Mouse (Mus musculus) embryonic facial prominence, embryonic 11.5 days (tissue): ENCODE data around the gene Zc3h10. TPM values are rescaled to one million over a fixed set of nuclear protein-coding genes. Genes with fewer than 3 reads are reported as not detected.
"Not testable (repeated sequence)": the region's sequence is repeated elsewhere in the genome, so short reads cannot be mapped to it uniquely, and the experiment has no call there.

Source experiments
- ATAC-seq: fragments of 200-750 bp; cut with Nextera tagmentation; replicated peaks from 2 replicates; pipeline ENCODE4 v1.8.0; 2017; ENCODE audit warnings: low read depth; ENCODE audit not compliant: insufficient number of reproducible peaks, low FRiP score, low TSS enrichment
- DNase-seq: peaks from one replicate; pipeline ENCODE4 v3.0.0-alpha.2; 2015; ENCODE audit warnings: low spot score
- H3K27ac ChIP-seq: fragments of 300-500 bp; sonication (generic); replicated peaks from 2 replicates; pipeline ENCODE4 v1.5.1; 2014; ENCODE audit warnings: mild to moderate bottlenecking, low read depth, low read length, control low read depth
- H3K27me3 ChIP-seq: fragments of 300-500 bp; sonication (generic); 2 replicates; pipeline ENCODE4 v1.6.1; 2014; ENCODE audit warnings: mild to moderate bottlenecking, low read length, moderate library complexity, mixed read lengths; ENCODE audit not compliant: control insufficient read depth, insufficient read depth
- H3K36me3 ChIP-seq: fragments of 300-500 bp; sonication (generic); replicated peaks from 2 replicates; pipeline ENCODE4 v1.6.1; 2014; ENCODE audit warnings: low read depth, mild to moderate bottlenecking, low read length, moderate library complexity, mixed read lengths; ENCODE audit not compliant: control insufficient read depth, insufficient read depth
- H3K4me1 ChIP-seq: fragments of 300-500 bp; sonication (generic); 2 replicates; pipeline ENCODE4 v1.6.1; 2014; ENCODE audit warnings: low read length, mixed read lengths; ENCODE audit not compliant: control insufficient read depth, insufficient read depth
- H3K4me2 ChIP-seq: fragments of 300-500 bp; sonication (generic); 2 replicates; pipeline ENCODE4 v1.6.1; 2014; ENCODE audit warnings: low read depth, mild to moderate bottlenecking, control low read depth, low read length, moderate library complexity
- H3K4me3 ChIP-seq: fragments of 300-500 bp; sonication (generic); 2 replicates; pipeline ENCODE4 v1.5.1; 2014; ENCODE audit warnings: low read depth, low read length, control low read depth
- H3K9ac ChIP-seq: fragments of 300-500 bp; sonication (generic); replicated peaks from 2 replicates; pipeline ENCODE4 v1.6.1; 2014; ENCODE audit warnings: mild to moderate bottlenecking, control low read depth, low read length
- H3K9me3 ChIP-seq: fragments of 300-500 bp; sonication (generic); replicated peaks from 2 replicates; pipeline ENCODE4 v1.6.1; 2016; ENCODE audit warnings: mild to moderate bottlenecking, low read length, inconsistent platforms, mixed read lengths; ENCODE audit not compliant: control insufficient read depth
- WGBS: fragments of 180-500 bp; shearing (Covaris S2); extraction: QIAGEN DNeasy Blood & Tissue Kit; methylation state at CpG from one replicate; pipeline ENCODE4 v1.1.7; 2014; 5-methylcytosine and 5-hydroxymethylcytosine counted together
- polyA plus RNA-seq: library from polyadenylated mRNA; unstranded; fragments of >200 nt; fragmentation: Nextera tagmentation; extraction: Ambion mirVana; gene quantifications from 2 replicates; pipeline ENCODE4 v1.2.1, GENCODE M21; 2014

Gene Zc3h10
- polyA plus RNA-seq, 1 experiment from 2014 or later: 15.0 TPM

DNA sequence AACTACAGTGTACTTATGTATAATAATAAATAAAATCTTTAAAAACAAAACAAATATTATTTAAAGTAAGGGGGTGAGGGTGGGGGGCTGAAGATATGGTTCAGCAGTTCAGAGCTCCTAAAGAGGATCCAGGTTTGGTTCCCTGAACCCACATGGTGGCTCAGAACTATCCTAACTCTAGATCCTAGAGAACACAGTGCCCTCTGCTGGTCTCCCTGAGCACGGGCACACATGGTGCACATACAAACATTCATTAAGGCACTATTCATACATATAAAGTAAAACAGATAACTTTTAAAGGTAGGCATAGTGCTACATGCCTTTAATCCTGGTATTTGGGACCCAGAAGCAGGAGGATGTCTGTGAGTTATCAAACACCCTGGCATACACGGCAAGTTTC lies 27.5 kb upstream of the Zc3h10 start:
- H3K4me2 ChIP-seq: no peak overlapping the region
- no peak overlapping the region for H3K4me3 ChIP-seq
- H3K4me1 ChIP-seq: no peaks in the 10 kb centered on the region
- H3K36me3 ChIP-seq: no peaks in the 10 kb centered on the region
- no peaks in the 10 kb centered on the region for H3K27me3 ChIP-seq
- WGBS: 93% methylated on average over 2 of the region's 2 CpGs
- H3K9ac ChIP-seq: no peak overlapping the region
- ATAC-seq (no peak), DNase-seq (no peak)
- no peaks in the 10 kb centered on the region for H3K9me3 ChIP-seq
- no peak overlapping the region for H3K27ac ChIP-seq

GRCm38 (mm10) chr10:128565788-128566531 lies 18.4 kb upstream of the Zc3h10 start, which contains the start of gene Pa2g4:
TSS of gene Pa2g4 (minus strand) at chr10:128565987.
- H3K4me3 ChIP-seq: peak within 1 kb of the TSS; percentile 94
- H3K9ac ChIP-seq: peak within 1 kb of the TSS; percentile 94
- H3K27me3 ChIP-seq: no peaks in the 10 kb centered on the region
- WGBS: under 1% methylated on average over 58 of the region's 58 CpGs
- DNase-seq: peak; percentile 100
- peaks cover 4% of the 10 kb centered on the region for H3K36me3 ChIP-seq
- peak within 1 kb of the TSS; percentile 85 for H3K27ac ChIP-seq
- peak within 1 kb of the TSS; percentile 90 for H3K4me2 ChIP-seq
- H3K4me1 ChIP-seq: 0 out of 2 replicates have a peak, but pooled peaks cover 3% of the 10 kb centered on the region
- peak; percentile 99 for ATAC-seq
- no peaks in the 10 kb centered on the region for H3K9me3 ChIP-seq

DNA sequence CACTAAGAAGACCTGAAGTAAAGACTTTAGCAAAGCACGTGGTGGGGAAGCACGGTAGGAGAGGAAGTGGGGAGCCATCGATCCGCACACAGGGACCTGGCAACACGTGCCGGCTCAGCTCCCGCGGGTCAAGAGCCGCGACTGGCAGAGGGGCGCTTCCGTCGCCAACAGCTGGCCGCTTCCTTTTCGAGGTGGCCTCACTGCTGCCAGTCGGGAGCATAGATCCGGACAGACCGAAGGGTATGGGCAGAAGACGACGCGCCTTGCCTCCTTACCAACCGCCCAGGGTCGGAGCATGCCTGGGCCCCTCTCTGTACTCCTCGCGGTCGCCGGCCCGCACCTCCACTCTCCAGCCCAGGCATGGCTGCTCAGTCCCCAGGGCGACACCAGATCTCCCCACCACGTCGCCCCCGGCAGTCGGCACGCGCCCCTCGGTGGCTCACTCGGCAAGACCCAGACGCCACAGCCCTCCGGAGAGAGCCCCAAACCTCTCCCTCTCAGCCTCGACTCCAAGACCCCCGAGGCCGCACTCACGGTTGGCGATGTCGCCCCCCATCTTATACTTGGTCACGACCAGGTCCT lies 17.7 kb upstream of the Zc3h10 start:
- Histone ChIP-seq H3K27me3 (no peaks in the 10 kb centered on the region), H3K27ac (peak overlapping the region; percentile 85), H3K4me1 (0 out of 2 replicates have a peak, but pooled peaks cover 3% of the 10 kb centered on the region), H3K9ac (peak overlapping the region; percentile 94), H3K4me3 (peak overlapping the region; percentile 94), H3K4me2 (peak overlapping the region; percentile 90), H3K36me3 (peaks cover 6% of the 10 kb centered on the region), H3K9me3 (no peaks in the 10 kb centered on the region)
- 0% methylated on average over 46 of the region's 46 CpGs for WGBS
- DNase-seq (peak; percentile 45), ATAC-seq (peak; percentile 50)

- no peaks in the 10 kb centered on the region for H3K9me3 ChIP-seq
- ATAC-seq (no peak), DNase-seq (no peak)
- H3K4me1 ChIP-seq: 0 out of 2 replicates have a peak, but pooled peaks cover 3% of the 10 kb centered on the region
- H3K36me3 ChIP-seq: peaks cover 11% of the 10 kb centered on the region
- 86% methylated on average over 6 of the region's 6 CpGs for WGBS
- no peaks in the 10 kb centered on the region for H3K27me3 ChIP-seq
- no peak overlapping the region for H3K27ac ChIP-seq
- no peak overlapping the region for H3K4me3 ChIP-seq
- H3K9ac ChIP-seq: peak overlapping the region; percentile 5; the same call in 1 of the 2 replicates
- no peak overlapping the region for H3K4me2 ChIP-seq
Observed at GRCm38 (mm10) chr10:128563544-128563943, 16.0 kb upstream of the Zc3h10 start.

DNA sequence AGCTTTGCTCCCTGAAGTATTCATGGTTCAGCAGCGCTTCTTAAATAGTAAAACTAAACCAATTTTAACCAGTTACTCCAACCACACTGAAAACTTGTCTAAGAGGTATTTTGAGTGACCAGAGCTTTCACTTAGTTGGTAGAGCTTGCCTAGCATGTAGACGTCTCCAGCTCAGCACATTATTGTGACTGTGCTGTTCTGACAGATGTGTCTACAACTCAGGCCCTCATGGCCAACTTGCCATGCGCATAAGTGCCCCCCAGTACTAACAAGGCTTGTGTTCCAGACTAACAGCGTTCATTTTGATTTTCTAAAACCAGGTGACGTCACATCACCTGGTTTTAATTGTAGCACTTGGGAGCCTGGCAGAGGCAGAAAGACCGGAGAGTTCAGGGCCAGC lies 9.4 kb upstream of the Zc3h10 start:
- Histone ChIP-seq H3K27me3 (no peaks in the 10 kb centered on the region), H3K4me1 (no peaks in the 10 kb centered on the region), H3K9me3 (no peaks in the 10 kb centered on the region), H3K4me3 (no peak overlapping the region), H3K36me3 (peaks cover 7% of the 10 kb centered on the region), H3K9ac (no peak overlapping the region), H3K27ac (no peak overlapping the region), H3K4me2 (no peak overlapping the region)
- WGBS: 75% methylated on average over 6 of the region's 6 CpGs
- ATAC-seq: no peak
- DNase-seq: peak; percentile 19

DNA sequence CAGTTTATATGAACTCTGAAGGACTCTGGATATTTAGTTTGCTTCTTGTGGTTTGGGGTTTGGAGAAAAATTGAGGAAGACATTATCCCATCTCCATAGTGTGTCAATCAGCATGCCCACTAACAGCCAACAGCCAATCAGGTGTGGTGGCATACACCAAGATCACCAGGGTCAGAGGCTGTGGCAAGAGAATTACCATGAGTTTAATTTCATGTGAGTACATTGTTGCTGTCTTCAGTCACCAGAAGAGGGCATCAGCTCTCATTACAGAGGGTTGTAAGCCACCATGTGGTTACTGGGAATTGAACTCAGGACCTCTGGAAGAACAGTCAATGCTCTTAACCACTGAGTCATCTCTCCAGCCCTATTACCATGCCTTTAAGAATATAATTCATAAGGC lies 8.7 kb upstream of the Zc3h10 start:
- Histone ChIP-seq H3K27me3 (no peaks in the 10 kb centered on the region), H3K9ac (no peak overlapping the region), H3K4me3 (no peak overlapping the region), H3K36me3 (peaks cover 7% of the 10 kb centered on the region), H3K9me3 (no peaks in the 10 kb centered on the region), H3K27ac (no peak overlapping the region), H3K4me2 (no peak overlapping the region), H3K4me1 (no peaks in the 10 kb centered on the region)
- ATAC-seq: no peak
- no peak for DNase-seq

DNA sequence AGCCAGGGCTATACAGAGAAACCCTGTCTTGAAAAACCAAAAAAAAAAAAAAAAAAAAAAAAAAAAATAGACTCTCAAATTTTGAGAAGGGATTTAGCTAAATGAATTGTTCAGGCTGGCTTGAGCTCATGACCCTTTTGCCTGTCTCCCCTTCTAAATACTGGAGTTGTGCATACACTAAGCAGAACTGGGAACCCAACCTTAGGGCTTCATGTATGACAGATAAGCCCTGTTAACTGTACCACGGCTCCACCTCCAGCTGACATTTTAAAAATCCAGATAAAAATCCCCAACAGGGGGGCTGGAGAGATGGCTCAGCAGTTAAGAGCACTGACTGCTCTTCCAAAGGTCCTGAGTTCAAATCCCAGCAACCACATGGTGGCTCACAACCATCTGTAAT lies 8.0 kb upstream of the Zc3h10 start:
- ATAC-seq, H3K4me1 ChIP-seq, H3K9me3 ChIP-seq, H3K4me3 ChIP-seq, H3K27ac ChIP-seq, DNase-seq, H3K27me3 ChIP-seq, H3K9ac ChIP-seq, H3K4me2 ChIP-seq, H3K36me3 ChIP-seq: not testable (repeated sequence)
- WGBS: 85% methylated on average over 1 of the region's 1 CpGs

GRCm38 (mm10) chr10:128550144-128550823 lies 2.7 kb upstream of the Zc3h10 start:
- not testable (repeated sequence) for H3K27ac ChIP-seq, H3K4me1 ChIP-seq, DNase-seq, H3K36me3 ChIP-seq, H3K4me3 ChIP-seq, ATAC-seq, H3K27me3 ChIP-seq, H3K9ac ChIP-seq, H3K9me3 ChIP-seq, H3K4me2 ChIP-seq
- 91% methylated on average over 11 of the region's 11 CpGs for WGBS
